Mouse (Mus musculus) G1E (cell line): ENCODE results near the gene Rab38. TPM values are rescaled to one million over a fixed set of nuclear protein-coding genes. Genes with fewer than 3 reads are reported as not detected.

Experiments
- ATAC-seq: 2 replicates; pipeline ENCODE4 v1.8.0; 2016; ENCODE audit warnings: mild to moderate bottlenecking; ENCODE audit not compliant: insufficient number of reproducible peaks, poor library complexity, low FRiP score, severe bottlenecking; ENCODE audit errors: extremely low read depth
- DNase-seq: peaks from one replicate; pipeline ENCODE4 v3.0.0; 2012; ENCODE audit warnings: low spot score
- H3K27me3 ChIP-seq: 2 replicates; pipeline ENCODE4 v1.6.1; 2012; ENCODE audit warnings: mild to moderate bottlenecking, low read length, inconsistent platforms; ENCODE audit not compliant: insufficient read depth
- H3K36me3 ChIP-seq: replicated peaks from 2 replicates; pipeline ENCODE3; 2012; ENCODE audit warnings: mild to moderate bottlenecking, inconsistent platforms
- H3K4me1 ChIP-seq: 2 replicates; pipeline ENCODE4 v1.6.1; 2012; ENCODE audit warnings: low read depth, low read length, inconsistent platforms, mixed read lengths; ENCODE audit not compliant: insufficient read depth
- H3K4me3 ChIP-seq: 2 replicates; pipeline ENCODE4 v1.5.1; 2012; ENCODE audit warnings: low read depth, mild to moderate bottlenecking, inconsistent platforms, low read length, moderate library complexity, mixed read lengths
- H3K9me3 ChIP-seq: replicated peaks from 2 replicates; pipeline ENCODE4 v1.6.1; 2012; ENCODE audit warnings: inconsistent platforms
- CTCF ChIP-seq: IDR thresholded peaks from 2 replicates; pipeline ENCODE4 v1.5.1; 2012; ENCODE audit warnings: low read depth, low read length, inconsistent platforms, mixed read lengths
- GATA1 ChIP-seq: IDR thresholded peaks from 2 replicates; pipeline ENCODE4 v1.6.1; 2012; ENCODE audit warnings: borderline replicate concordance, low read length, inconsistent platforms, mixed read lengths
- GATA2 ChIP-seq: IDR thresholded peaks from 2 replicates; pipeline ENCODE4 v1.6.1; 2012; ENCODE audit warnings: low read depth, low read length, inconsistent platforms, borderline replicate concordance
- POLR2AphosphoS5 ChIP-seq: IDR thresholded peaks from 2 replicates; pipeline ENCODE4 v1.6.1; 2012; ENCODE audit warnings: low read depth, low read length, inconsistent platforms; ENCODE audit not compliant: insufficient replicate concordance
- TAL1 ChIP-seq: conservative IDR thresholded peaks from 2 replicates; pipeline ENCODE4 v1.6.1; 2012; ENCODE audit warnings: low read depth, low read length, inconsistent platforms, mixed read lengths
- polyA plus RNA-seq: library from polyadenylated mRNA; stranded (reverse); fragments of >175 nt; gene quantifications from 2 replicates; pipeline ENCODE4 v1.2.3, GENCODE M21; 2012
- total RNA-seq, 2 experiments: library from RNA; stranded (forward) in 1 of 2; stranded (reverse) in 1 of 2; fragments of 200-1000 nt in 1 of 2; fragments of >200 nt in 1 of 2; fragmentation: Nextera tagmentation in 1 of 2; gene quantifications; 2 replicates each; pipeline ENCODE4 v1.2.3; 2014 to 2017

Gene Rab38
- total RNA-seq (2014; fragmentation: Nextera tagmentation) (not detected in 2 replicates), total RNA-seq (2017) (0.12 TPM in 1 of 2 replicates, not detected in the other), polyA plus RNA-seq (0.04 TPM in 1 of 2 replicates, not detected in the other)

- H3K36me3 ChIP-seq = no peaks in the 10 kb centered on the region
- peaks cover 5% of the 10 kb centered on the region; the same call in 1 of the 2 replicates for H3K27me3 ChIP-seq
- no peaks in the 10 kb centered on the region for H3K4me1 ChIP-seq
- TF ChIP-seq TAL1 = no peak
- no peak for TF ChIP-seq POLR2AphosphoS5
- TF ChIP-seq GATA1 = no peak
- peaks cover 3% of the 10 kb centered on the region for H3K9me3 ChIP-seq
- ATAC-seq (no peak; the same call in 1 of the 2 replicates), DNase-seq (no peak)
- H3K4me3 ChIP-seq = peak within 1 kb of the TSS; percentile 9; the same call in 1 of the 2 replicates
Measured at GRCm38 (mm10) chr7:88429786-88430691, at the start of gene Rab38. Gene Rab38 (plus strand): TSS chr7:88430273.

- Histone ChIP-seq H3K27me3 (no peaks in the 10 kb centered on the region), H3K4me3 (no peak overlapping the region), H3K36me3 (no peaks in the 10 kb centered on the region), H3K4me1 (no peaks in the 10 kb centered on the region), H3K9me3 (no peaks in the 10 kb centered on the region)
- DNase-seq (no peak), ATAC-seq (no peak)
- TF ChIP-seq POLR2AphosphoS5 (no peak), CTCF (no peak), GATA1 (no peak), TAL1 (no peak), GATA2 (no peak)
Measured at GRCm38 (mm10) chr7:88394568-88394967, 35.5 kb upstream of the Rab38 start.

- ATAC-seq (no peak), DNase-seq (no peak)
- Histone ChIP-seq H3K36me3 (no peaks in the 10 kb centered on the region), H3K4me1 (no peaks in the 10 kb centered on the region), H3K27me3 (no peaks in the 10 kb centered on the region), H3K9me3 (no peaks in the 10 kb centered on the region), H3K4me3 (no peak overlapping the region)
- TF ChIP-seq GATA1 (no peak), TAL1 (no peak), GATA2 (no peak), CTCF (no peak), POLR2AphosphoS5 (no peak)
Measured at GRCm38 (mm10) chr7:88395745-88396144, 34.3 kb upstream of the Rab38 start.

GRCm38 (mm10) chr7:88405311-88405710 is 24.8 kb upstream of the Rab38 start:
- Histone ChIP-seq H3K4me3 (no peak overlapping the region), H3K4me1 (no peaks in the 10 kb centered on the region), H3K27me3 (no peaks in the 10 kb centered on the region), H3K9me3 (no peaks in the 10 kb centered on the region), H3K36me3 (no peaks in the 10 kb centered on the region)
- DNase-seq (no peak), ATAC-seq (no peak)
- no peak for TF ChIP-seq CTCF
- no peak for TF ChIP-seq POLR2AphosphoS5
- TF ChIP-seq TAL1 = no peak
- no peak for TF ChIP-seq GATA1
- TF ChIP-seq GATA2 = no peak

GRCm38 (mm10) chr7:88406466-88406865 is 23.6 kb upstream of the Rab38 start:
- Histone ChIP-seq H3K9me3 (no peaks in the 10 kb centered on the region), H3K4me3 (no peak overlapping the region), H3K4me1 (no peaks in the 10 kb centered on the region), H3K36me3 (no peaks in the 10 kb centered on the region), H3K27me3 (no peaks in the 10 kb centered on the region)
- no peak for TF ChIP-seq POLR2AphosphoS5
- no peak for TF ChIP-seq GATA2
- TF ChIP-seq CTCF = no peak
- TF ChIP-seq TAL1 = no peak
- no peak for TF ChIP-seq GATA1
- no peak for ATAC-seq
- no peak for DNase-seq

- TF ChIP-seq CTCF (no peak), GATA1 (no peak), POLR2AphosphoS5 (no peak), TAL1 (no peak), GATA2 (no peak)
- Histone ChIP-seq H3K4me1 (no peaks in the 10 kb centered on the region), H3K27me3 (no peaks in the 10 kb centered on the region), H3K9me3 (no peaks in the 10 kb centered on the region), H3K36me3 (no peaks in the 10 kb centered on the region), H3K4me3 (no peak overlapping the region)
- DNase-seq = no peak
- ATAC-seq = no peak
Measured at GRCm38 (mm10) chr7:88421821-88422220, 8.3 kb upstream of the Rab38 start.
